Mouse (Mus musculus): ENCODE data around the gene Tfap2e.

DNA sequence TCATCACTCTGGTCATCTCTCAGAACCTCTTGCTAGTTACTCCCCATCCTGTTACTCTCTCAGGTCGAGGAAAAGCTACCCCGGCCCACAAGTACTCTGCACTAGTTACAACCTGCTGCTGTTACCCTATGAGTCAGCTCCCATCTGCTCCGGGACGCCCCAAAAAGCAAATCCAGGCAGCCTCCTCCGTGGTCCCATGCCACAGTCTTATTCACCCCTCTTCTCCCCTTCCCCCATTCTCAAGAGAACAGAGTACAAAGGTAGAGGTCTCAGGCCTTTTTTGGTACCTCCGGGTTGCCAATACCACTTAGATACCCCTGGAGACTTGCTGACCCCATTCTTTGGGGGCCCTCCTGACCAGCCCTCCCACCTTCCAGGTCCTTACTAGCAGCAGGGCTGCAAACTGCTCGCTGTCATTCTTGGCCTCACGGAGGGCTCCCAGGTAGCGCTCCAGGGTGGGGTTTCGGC lies 15.6 kb upstream of the Tfap2e start:
- TF ChIP-seq GATA1 (IDR thresholded peaks at IDR 0.05; ENCODE audit: borderline replicate concordance, low read length) (no peak), FLI1 (IDR thresholded peaks at IDR 0.05; ENCODE audit: low read length) (no peak)
